8 mouse cellular contexts compared by ENCODE assay signal in genomic region chr3:52268487-52268736, GRCm38 (mm10). TPM values are rescaled to one million over a fixed set of nuclear protein-coding genes. Genes with fewer than 3 reads are reported as not detected.
A peak's percentile ranks its signal among the peaks of the same experiment; 100 is the strongest.
DNase-seq lines count a peak whose midpoint lies in the region; ATAC-seq and TF ChIP-seq lines count a peak whose summit lies in the region.

No protein-coding gene starts in this region.

- no peaks in the 10 kb centered on the region for H3K9me3 ChIP-seq in heart, embryonic 14.5 days (ENCODE audit: control insufficient read depth, low read length)
- H3K9me3 ChIP-seq in ES-E14 (ENCODE audit: control insufficient read depth, insufficient read depth, low read depth, low read length): no peaks in the 10 kb centered on the region
- H3K9me3 ChIP-seq in heart, embryonic 16.5 days (replicated peaks; ENCODE audit: control insufficient read depth, low read length): no peaks in the 10 kb centered on the region
- no peaks in the 10 kb centered on the region for H3K9me3 ChIP-seq in liver, embryonic 16.5 days (replicated peaks; ENCODE audit: control insufficient read depth, low read length)

- peak overlapping the region; percentile 92 to 97 for H3K4me3 ChIP-seq in heart, embryonic 14.5 days (ENCODE audit: control insufficient read depth in 1 of 2, insufficient read depth in 1 of 2, low read depth in 1 of 2, low read length in 2 of 2)
- peak overlapping the region; percentile 84 to 92 for H3K4me3 ChIP-seq in ES-E14 (ENCODE audit: insufficient read depth in 1 of 2, low read depth in 1 of 2, low read length in 2 of 2, poor library complexity in 1 of 2, severe bottlenecking in 1 of 2)
- H3K4me3 ChIP-seq in heart, embryonic 16.5 days (ENCODE audit: low read length): peak overlapping the region; percentile 85
- H3K4me3 ChIP-seq in liver, embryonic 16.5 days (ENCODE audit: low read depth, low read length): peak overlapping the region; percentile 78

- peak overlapping the region; percentile 88 to 96 for H3K27ac ChIP-seq in heart, embryonic 14.5 days (replicated peaks in 1 of 2; ENCODE audit: control insufficient read depth in 1 of 2, insufficient read depth in 1 of 2, low read depth in 2 of 2, low read length in 2 of 2)
- H3K27ac ChIP-seq in ES-E14 (ENCODE audit: insufficient read depth, low read depth, low read length, poor library complexity, severe bottlenecking): no peak overlapping the region
- H3K27ac ChIP-seq in heart, embryonic 16.5 days (ENCODE audit: low read length): peak overlapping the region; percentile 94
- peak overlapping the region; percentile 80 for H3K27ac ChIP-seq in liver, embryonic 16.5 days (ENCODE audit: low read length)

- H3K9ac ChIP-seq in heart, embryonic 14.5 days (ENCODE audit: low read length): peak overlapping the region; percentile 97
- peak overlapping the region; percentile 92 for H3K9ac ChIP-seq in ES-E14 (ENCODE audit: insufficient read depth, low read depth, low read length, poor library complexity, severe bottlenecking)
- H3K9ac ChIP-seq in heart, embryonic 16.5 days (ENCODE audit: low read length): peak overlapping the region; percentile 85
- peak overlapping the region; percentile 76 for H3K9ac ChIP-seq in liver, embryonic 16.5 days (ENCODE audit: low read depth, low read length)

- peak overlapping the region; percentile 97 for H3K4me2 ChIP-seq in heart, embryonic 14.5 days (ENCODE audit: low read length)
- H3K4me2 ChIP-seq in heart, embryonic 16.5 days (ENCODE audit: low read depth, low read length): peak overlapping the region; percentile 95
- peak overlapping the region; percentile 97 for H3K4me2 ChIP-seq in liver, embryonic 16.5 days (ENCODE audit: low read depth, low read length)

- H3K4me1 ChIP-seq in heart, embryonic 14.5 days (ENCODE audit: control insufficient read depth in 2 of 2, insufficient read depth in 2 of 2, low read length in 2 of 2): peaks cover 11 to 23% of the 10 kb centered on the region in 2 experiments
- peaks cover 0 to 6% of the 10 kb centered on the region in 2 experiments; a peak in 2 of 4 replicates for H3K4me1 ChIP-seq in ES-E14 (ENCODE audit: control insufficient read depth in 2 of 2, insufficient read depth in 2 of 2, low read length in 2 of 2, poor library complexity in 1 of 2)
- H3K4me1 ChIP-seq in heart, embryonic 16.5 days (ENCODE audit: control insufficient read depth, insufficient read depth, low read length): peaks cover 26% of the 10 kb centered on the region
- H3K4me1 ChIP-seq in liver, embryonic 16.5 days (ENCODE audit: control insufficient read depth, low read depth, low read length): peaks cover 10% of the 10 kb centered on the region

- no peaks in the 10 kb centered on the region for H3K36me3 ChIP-seq in heart, embryonic 14.5 days (ENCODE audit: control insufficient read depth, insufficient read depth, low read length)
- no peaks in the 10 kb centered on the region; the same call in 1 of the 2 replicates for H3K36me3 ChIP-seq in ES-E14 (ENCODE audit: control insufficient read depth, insufficient read depth, low read length, poor library complexity, severe bottlenecking)
- H3K36me3 ChIP-seq in heart, embryonic 16.5 days (ENCODE audit: control insufficient read depth, insufficient read depth): no peaks in the 10 kb centered on the region
- no peaks in the 10 kb centered on the region for H3K36me3 ChIP-seq in liver, embryonic 16.5 days (ENCODE audit: control insufficient read depth, insufficient read depth)

- H3K27me3 ChIP-seq in heart, embryonic 14.5 days (ENCODE audit: control insufficient read depth, insufficient read depth, low read length): no peaks in the 10 kb centered on the region
- H3K27me3 ChIP-seq in heart, embryonic 16.5 days (ENCODE audit: control insufficient read depth, insufficient read depth, low read length): peaks cover 2% of the 10 kb centered on the region; the same call in 1 of the 2 replicates
- peaks cover 32% of the 10 kb centered on the region for H3K27me3 ChIP-seq in liver, embryonic 16.5 days (ENCODE audit: control insufficient read depth, insufficient read depth, low read depth, low read length)

- DNase-seq in heart, postnatal 4 days: no peak
- DNase-seq in ES-E14 (ENCODE audit: low read depth, low spot score): no peak
- no peak for DNase-seq in frontal cortex, postnatal 36 days (ENCODE audit: low spot score in 2 of 2)
- no peak for DNase-seq in testis, postnatal 10 days (ENCODE audit: low spot score)
- no peak for DNase-seq in right cerebral cortex, postnatal 14 days

- ATAC-seq in heart, embryonic 14.5 days (ENCODE audit: insufficient number of reproducible peaks, insufficient read depth, low FRiP score, low read depth): peak; percentile 22; the same call in 1 of the 2 replicates
- ATAC-seq in heart, embryonic 16.5 days (replicated peaks; ENCODE audit: extremely low read depth, insufficient read depth, low FRiP score): 0 out of 2 replicates have a peak, but pooled peaks have one; percentile 38
- no peak; the same call in 1 of the 2 replicates for ATAC-seq in liver, embryonic 16.5 days (ENCODE audit: low read depth)

- in situ Hi-C loops in ES-E14 (cut with MboI; ENCODE audit: low sequenced_read_pairs in 2 of 2, unreplicated experiment in 2 of 2): loop anchor here (10.0 to 25.0 kb wide), 5 partner anchors 394 to 1194 kb away; partner anchors contain the start of genes Nhlrc3 (in 2 of the 2) and Proser1 (in 2 of the 2)

- WGBS in heart, embryonic 14.5 days: under 1% methylated on average over 40 of the region's 40 CpGs
- under 1% methylated on average over 40 of the region's 40 CpGs for WGBS in heart, embryonic 16.5 days
- WGBS in liver, embryonic 16.5 days (ENCODE audit: insufficient replicate concordance): 0% methylated on average over 32 of the region's 40 CpGs

TF ChIP-seq in ES-E14, 5 proteins besides CTCF, POLR2A, EP300 and RAD21:
- TF ChIP-seq HCFC1 (IDR thresholded peaks at IDR 0.05; ENCODE audit: borderline replicate concordance, insufficient read depth, low read length) (no peak), ZNF384 (IDR thresholded peaks at IDR 0.05; ENCODE audit: low read depth, low read length) (no peak), CHD2 (IDR thresholded peaks at IDR 0.05; ENCODE audit: low read depth, low read length) (no peak), ZC3H11A (IDR thresholded peaks at IDR 0.05; ENCODE audit: borderline replicate concordance, low read depth, low read length) (no peak), MAFK (IDR thresholded peaks at IDR 0.05; ENCODE audit: insufficient read depth, low read depth, low read length) (no peak)

RNA-seq across cellular contexts. Expression of gene Foxo1, which starts 0.3 kb away (rescaled TPM):
- polyA plus RNA-seq in heart, embryonic 14.5 days (2014; fragmentation: Nextera tagmentation; extraction: Ambion mirVana): 8.6 and 9.2 TPM in 2 replicates
- total RNA-seq in heart, postnatal 4 days (2021): 10 to 100 TPM; 13.2 to 13.5 TPM
- total RNA-seq in ES-E14 (2012; rRNA removed): 2.3 and 2.7 TPM in 2 replicates
- 4.9 and 5.1 TPM in 2 replicates for polyA plus RNA-seq in heart, embryonic 16.5 days (2015; fragmentation: Nextera tagmentation; extraction: Ambion mirVana)
- 1.5 and 2.2 TPM in 2 replicates for polyA plus RNA-seq in liver, embryonic 16.5 days (2015; fragmentation: Nextera tagmentation; extraction: Ambion mirVana)
